Mouse (Mus musculus): ENCODE data around the gene Ptpn23.

- TF ChIP-seq CTCF (IDR thresholded peaks at IDR 0.05; ENCODE audit: extremely low read depth, insufficient read depth, low read length) (no peak), POLR2A (IDR thresholded peaks at IDR 0.05; ENCODE audit: extremely low read depth, insufficient read depth, low read length) (no peak)
Measured at GRCm38 (mm10) chr9:110390843-110391242, 17.2 kb downstream of the Ptpn23 start.

Measured in cortical plate, adult 2 months (tissue).